Mouse (Mus musculus) limb, embryonic 10.5 days (tissue): ENCODE measurements around the gene Rps21. TPM values are rescaled to one million over a fixed set of nuclear protein-coding genes. Genes with fewer than 3 reads are reported as not detected.

Source experiments
- DNase-seq: peaks from one replicate; pipeline ENCODE4 v3.0.0-alpha.2; 2017; ENCODE audit warnings: low spot score
- H3K27ac ChIP-seq: fragments of 300-500 bp; sonication (generic); 2 replicates; pipeline ENCODE4 v1.5.1; 2016; ENCODE audit warnings: mild to moderate bottlenecking
- H3K27me3 ChIP-seq: fragments of 300-500 bp; sonication (generic); 2 replicates; pipeline ENCODE4 v1.6.1; 2016; ENCODE audit warnings: low read depth, mild to moderate bottlenecking; ENCODE audit not compliant: poor library complexity, severe bottlenecking
- H3K36me3 ChIP-seq: fragments of 300-500 bp; sonication (generic); 2 replicates; pipeline ENCODE4 v1.6.1; 2016; ENCODE audit warnings: mild to moderate bottlenecking, moderate library complexity
- H3K4me1 ChIP-seq: fragments of 300-500 bp; sonication (generic); 2 replicates; pipeline ENCODE4 v1.6.1; 2016
- H3K4me3 ChIP-seq: fragments of 300-500 bp; sonication (generic); 2 replicates; pipeline ENCODE4 v1.5.1; 2016; ENCODE audit warnings: mild to moderate bottlenecking, moderate library complexity
- H3K9me3 ChIP-seq: fragments of 300-500 bp; sonication (generic); replicated peaks from 2 replicates; pipeline ENCODE4 v1.6.1; 2016; ENCODE audit warnings: mild to moderate bottlenecking
- WGBS: fragments of 180-500 bp; shearing (Covaris S2); methylation state at CpG from one replicate; pipeline ENCODE4 v1.1.7; 2016; 5-methylcytosine and 5-hydroxymethylcytosine counted together
- polyA plus RNA-seq: library from polyadenylated mRNA; unstranded; fragments of >200 nt; fragmentation: Nextera tagmentation; extraction: Ambion mirVana; gene quantifications from 2 replicates; pipeline ENCODE4 v1.2.1, GENCODE M21; 2016

The Rps21 gene
- polyA plus RNA-seq, 1 experiment from 2014 or later: 530 TPM

GRCm38 (mm10) chr2:180221051-180221450 is 36.1 kb upstream of the Rps21 start:
- H3K9me3 ChIP-seq: no peaks in the 10 kb centered on the region
- 95% methylated on average over 9 of the region's 9 CpGs for WGBS
- peaks cover 71% of the 10 kb centered on the region for H3K4me1 ChIP-seq
- no peak overlapping the region for H3K27ac ChIP-seq
- no peak overlapping the region for H3K4me3 ChIP-seq
- H3K27me3 ChIP-seq: peaks cover 33% of the 10 kb centered on the region
- no peak for DNase-seq
- no peaks in the 10 kb centered on the region for H3K36me3 ChIP-seq

- Histone ChIP-seq H3K27me3 (peaks cover 45% of the 10 kb centered on the region), H3K4me3 (no peak overlapping the region), H3K36me3 (no peaks in the 10 kb centered on the region), H3K9me3 (no peaks in the 10 kb centered on the region), H3K4me1 (peaks cover 74% of the 10 kb centered on the region), H3K27ac (0 out of 2 replicates have a peak overlapping the region, but pooled peaks have one; percentile 14)
- WGBS: 16% methylated on average over 6 of the region's 6 CpGs
- no peak for DNase-seq
These were observed 34.9 kb upstream of the Rps21 start for GRCm38 (mm10) chr2:180222250-180222649.

GRCm38 (mm10) chr2:180224647-180225043 is 32.5 kb upstream of the Rps21 start:
- peak overlapping the region; percentile 83; the same call in 1 of the 2 replicates for H3K27ac ChIP-seq
- no peaks in the 10 kb centered on the region for H3K9me3 ChIP-seq
- H3K36me3 ChIP-seq: no peaks in the 10 kb centered on the region
- no peak for DNase-seq
- under 1% methylated on average over 13 of the region's 13 CpGs for WGBS
- peak overlapping the region; percentile 77 for H3K4me3 ChIP-seq
- H3K27me3 ChIP-seq: peaks cover 45% of the 10 kb centered on the region
- H3K4me1 ChIP-seq: peaks cover 71% of the 10 kb centered on the region

GRCm38 (mm10) chr2:180225044-180225761 is 32.0 kb upstream of the Rps21 start:
- no peak for DNase-seq
- H3K9me3 ChIP-seq: no peaks in the 10 kb centered on the region
- peaks cover 68% of the 10 kb centered on the region for H3K4me1 ChIP-seq
- peaks cover 45% of the 10 kb centered on the region for H3K27me3 ChIP-seq
- no peaks in the 10 kb centered on the region for H3K36me3 ChIP-seq
- under 1% methylated on average over 55 of the region's 55 CpGs for WGBS
- H3K4me3 ChIP-seq: peak overlapping the region; percentile 77
- H3K27ac ChIP-seq: peak overlapping the region; percentile 83

- H3K36me3 ChIP-seq: no peaks in the 10 kb centered on the region
- DNase-seq: peak; percentile 84
- H3K9me3 ChIP-seq: no peaks in the 10 kb centered on the region
- H3K4me3 ChIP-seq: peak within 1 kb of the TSS; percentile 77
- peaks cover 45% of the 10 kb centered on the region for H3K27me3 ChIP-seq
- WGBS: 1% methylated on average over 37 of the region's 37 CpGs
- H3K27ac ChIP-seq: peak within 1 kb of the TSS; percentile 83
- peaks cover 71% of the 10 kb centered on the region for H3K4me1 ChIP-seq
These were observed 31.3 kb upstream of the Rps21 start, which contains the start of gene Lama5 for GRCm38 (mm10) chr2:180225762-180226378. Lama5 (minus strand) TSS chr2:180225859.

- no peaks in the 10 kb centered on the region for H3K36me3 ChIP-seq
- H3K27me3 ChIP-seq: peaks cover 45% of the 10 kb centered on the region
- under 1% methylated on average over 21 of the region's 21 CpGs for WGBS
- peak overlapping the region; percentile 41 for H3K4me3 ChIP-seq
- H3K9me3 ChIP-seq: no peaks in the 10 kb centered on the region
- peak overlapping the region; percentile 71 for H3K27ac ChIP-seq
- DNase-seq: peak; percentile 81
- peaks cover 70% of the 10 kb centered on the region for H3K4me1 ChIP-seq
These were observed 29.7 kb upstream of the Rps21 start for GRCm38 (mm10) chr2:180227262-180228059.

- 53% methylated on average over 6 of the region's 6 CpGs for WGBS
- Histone ChIP-seq H3K4me3 (peak overlapping the region; percentile 41; the same call in 1 of the 2 replicates), H3K9me3 (no peaks in the 10 kb centered on the region), H3K27ac (peak overlapping the region; percentile 71), H3K27me3 (peaks cover 42% of the 10 kb centered on the region), H3K36me3 (no peaks in the 10 kb centered on the region), H3K4me1 (peaks cover 65% of the 10 kb centered on the region)
- DNase-seq: no peak
These were observed 29.1 kb upstream of the Rps21 start for GRCm38 (mm10) chr2:180228060-180228458.

GRCm38 (mm10) chr2:180228592-180228991 is 28.6 kb upstream of the Rps21 start:
- WGBS: 51% methylated on average over 7 of the region's 7 CpGs
- Histone ChIP-seq H3K27me3 (peaks cover 37% of the 10 kb centered on the region), H3K27ac (peak overlapping the region; percentile 71; the same call in 1 of the 2 replicates), H3K36me3 (no peaks in the 10 kb centered on the region), H3K4me1 (peaks cover 60% of the 10 kb centered on the region), H3K4me3 (no peak overlapping the region), H3K9me3 (no peaks in the 10 kb centered on the region)
- DNase-seq: no peak

GRCm38 (mm10) chr2:180229129-180229528 is 28.0 kb upstream of the Rps21 start:
- Histone ChIP-seq H3K27ac (no peak overlapping the region), H3K27me3 (peaks cover 31% of the 10 kb centered on the region), H3K4me1 (peaks cover 60% of the 10 kb centered on the region), H3K36me3 (no peaks in the 10 kb centered on the region), H3K4me3 (no peak overlapping the region), H3K9me3 (no peaks in the 10 kb centered on the region)
- WGBS: 69% methylated on average over 3 of the region's 3 CpGs
- no peak for DNase-seq

GRCm38 (mm10) chr2:180230482-180230881 is 26.7 kb upstream of the Rps21 start:
- peaks cover 60% of the 10 kb centered on the region for H3K4me1 ChIP-seq
- no peak for DNase-seq
- WGBS: 59% methylated on average over 4 of the region's 4 CpGs

GRCm38 (mm10) chr2:180233101-180233904 is 23.9 kb upstream of the Rps21 start:
- H3K9me3 ChIP-seq: no peaks in the 10 kb centered on the region
- H3K36me3 ChIP-seq: no peaks in the 10 kb centered on the region
- DNase-seq: no peak
- H3K27ac ChIP-seq: no peak overlapping the region
- no peaks in the 10 kb centered on the region for H3K27me3 ChIP-seq
- 87% methylated on average over 7 of the region's 7 CpGs for WGBS
- peaks cover 33% of the 10 kb centered on the region for H3K4me1 ChIP-seq
- no peak overlapping the region for H3K4me3 ChIP-seq

More at GRCm38 (mm10) chr2:180230482-180230881, 26.7 kb upstream of the Rps21 start:
- Histone ChIP-seq H3K4me3 (no peak overlapping the region), H3K27me3 (peaks cover 18% of the 10 kb centered on the region), H3K27ac (no peak overlapping the region), H3K9me3 (no peaks in the 10 kb centered on the region), H3K36me3 (no peaks in the 10 kb centered on the region)

- Histone ChIP-seq H3K9me3 (no peaks in the 10 kb centered on the region), H3K27me3 (no peaks in the 10 kb centered on the region), H3K36me3 (no peaks in the 10 kb centered on the region), H3K4me1 (peaks cover 26% of the 10 kb centered on the region), H3K27ac (peak overlapping the region; percentile 73; the same call in 1 of the 2 replicates), H3K4me3 (no peak overlapping the region)
- 94% methylated on average over 8 of the region's 8 CpGs for WGBS
- DNase-seq: no peak
These were observed 22.8 kb upstream of the Rps21 start for GRCm38 (mm10) chr2:180234353-180234752.
